Mouse (Mus musculus) stomach, embryonic 16.5 days (tissue): ENCODE measurements around the gene Rnf113a1. TPM values are rescaled to one million over a fixed set of nuclear protein-coding genes. Genes with fewer than 3 reads are reported as not detected.
"Not testable (repeated sequence)": the region's sequence is repeated elsewhere in the genome, so short reads cannot be mapped to it uniquely, and the experiment has no call there.

ENCODE experiments used
- ATAC-seq: fragments of 200-750 bp; cut with Nextera tagmentation; 2 replicates; pipeline ENCODE4 v1.8.0; 2017; ENCODE audit warnings: moderate number of reproducible peaks, moderate TSS enrichment; ENCODE audit not compliant: insufficient read depth, low FRiP score
- H3K27ac ChIP-seq: fragments of 300-500 bp; sonication (generic); 2 replicates; pipeline ENCODE4 v1.5.1; 2014; ENCODE audit warnings: low read length
- H3K27me3 ChIP-seq: fragments of 300-500 bp; sonication (generic); 2 replicates; pipeline ENCODE4 v1.6.1; 2014; ENCODE audit warnings: low read length, control low read depth, mixed read lengths; ENCODE audit not compliant: control insufficient read depth, insufficient read depth
- H3K36me3 ChIP-seq: fragments of 300-500 bp; sonication (generic); 2 replicates; pipeline ENCODE4 v1.6.1; 2014; ENCODE audit warnings: low read length; ENCODE audit not compliant: control insufficient read depth, insufficient read depth
- H3K4me1 ChIP-seq: fragments of 300-500 bp; sonication (generic); 2 replicates; pipeline ENCODE4 v1.6.1; 2014; ENCODE audit warnings: low read length, control low read depth, mixed read lengths; ENCODE audit not compliant: control insufficient read depth, insufficient read depth
- H3K4me2 ChIP-seq: fragments of 300-500 bp; sonication (generic); 2 replicates; pipeline ENCODE4 v1.6.1; 2014; ENCODE audit warnings: low read depth, low read length, mixed read lengths
- H3K4me3 ChIP-seq: fragments of 300-500 bp; sonication (generic); replicated peaks from 2 replicates; pipeline ENCODE4 v1.5.1; 2014; ENCODE audit warnings: mild to moderate bottlenecking, low read length
- H3K9ac ChIP-seq: fragments of 300-500 bp; sonication (generic); 2 replicates; pipeline ENCODE4 v1.6.1; 2014; ENCODE audit warnings: low read length
- H3K9me3 ChIP-seq: fragments of 300-500 bp; sonication (generic); replicated peaks from 2 replicates; pipeline ENCODE4 v1.6.1; 2016; ENCODE audit warnings: low read length, control low read depth; ENCODE audit not compliant: control insufficient read depth
- WGBS: fragments of 180-500 bp; shearing (Covaris S2); extraction: QIAGEN DNeasy Blood & Tissue Kit; methylation state at CpG from one replicate; pipeline ENCODE4 v1.1.7; 2014; 5-methylcytosine and 5-hydroxymethylcytosine counted together
- polyA plus RNA-seq: library from polyadenylated mRNA; unstranded; fragments of >200 nt; fragmentation: Nextera tagmentation; extraction: Ambion mirVana; gene quantifications from 2 replicates; pipeline ENCODE4 v1.2.1, GENCODE M21; 2015

Gene Rnf113a1
- polyA plus RNA-seq = 9.1 and 10.1 TPM in 2 replicates

DNA sequence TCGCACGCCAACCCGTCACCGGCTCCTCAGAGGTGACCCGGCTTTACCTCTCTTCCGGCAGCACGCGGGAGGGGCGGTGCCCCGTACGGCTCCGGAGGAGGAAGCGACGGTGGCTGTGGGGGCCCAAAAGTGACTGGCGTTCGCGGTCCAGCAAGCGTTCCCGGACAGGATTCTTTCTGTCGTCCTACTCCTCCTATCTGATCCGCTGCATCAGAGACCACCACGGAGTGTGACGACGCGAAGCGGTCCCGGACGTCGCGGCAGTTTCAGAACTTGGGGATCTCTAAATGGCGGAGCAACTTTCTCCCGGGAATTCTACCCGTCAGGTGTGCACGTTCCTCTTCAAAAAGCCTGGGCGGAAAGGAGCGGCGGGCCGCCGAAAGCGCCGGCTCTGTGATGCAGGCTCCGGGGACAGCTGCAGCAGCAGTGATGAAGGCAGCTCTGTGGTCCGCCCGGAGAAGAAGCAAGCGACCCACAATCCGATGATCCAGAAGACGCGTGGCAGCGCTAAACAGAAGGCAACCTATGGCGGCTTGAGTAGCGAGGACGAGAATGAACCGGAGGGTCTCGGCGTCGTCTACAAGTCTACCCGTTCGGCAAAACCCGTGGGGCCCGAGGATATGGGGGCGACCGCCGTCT lies at the start of gene Rnf113a1, which contains the start of gene Ndufa1:
Gene Rnf113a1, plus strand, starts transcription at position 141 of the 639 bp plus-strand sequence.
Gene Ndufa1, minus strand, starts transcription at position 59 of the 639 bp plus-strand sequence.
- ATAC-seq = peak; percentile 90
- peak within 1 kb of the TSS; percentile 62 for H3K4me3 ChIP-seq
- no peaks in the 10 kb centered on the region for H3K36me3 ChIP-seq
- H3K9me3 ChIP-seq = no peaks in the 10 kb centered on the region
- 16% methylated on average over 63 of the region's 63 CpGs for WGBS
- H3K9ac ChIP-seq = peak within 1 kb of the TSS; percentile 71
- peak within 1 kb of the TSS; percentile 13 for H3K27ac ChIP-seq
- H3K4me2 ChIP-seq = peak within 1 kb of the TSS; percentile 62
- no peaks in the 10 kb centered on the region for H3K4me1 ChIP-seq
- H3K27me3 ChIP-seq = no peaks in the 10 kb centered on the region

- H3K4me3 ChIP-seq = no peak overlapping the region
- H3K9ac ChIP-seq = no peak overlapping the region
- ATAC-seq = no peak
- H3K36me3 ChIP-seq = no peaks in the 10 kb centered on the region
- no peaks in the 10 kb centered on the region for H3K9me3 ChIP-seq
- H3K4me2 ChIP-seq = no peak overlapping the region
- no peaks in the 10 kb centered on the region for H3K4me1 ChIP-seq
- WGBS = 85% methylated on average over 3 of the region's 3 CpGs
- no peaks in the 10 kb centered on the region for H3K27me3 ChIP-seq
- H3K27ac ChIP-seq = no peak overlapping the region
Observed at GRCm38 (mm10) chrX:37141732-37142131, 49.3 kb upstream of the Rnf113a1 start.

- H3K27ac ChIP-seq, H3K4me3 ChIP-seq, H3K4me1 ChIP-seq, H3K4me2 ChIP-seq, ATAC-seq, H3K27me3 ChIP-seq, H3K36me3 ChIP-seq, H3K9me3 ChIP-seq, H3K9ac ChIP-seq: not testable (repeated sequence)
- 83% methylated on average over 2 of the region's 4 CpGs for WGBS
Observed at GRCm38 (mm10) chrX:37144498-37144897, 46.5 kb upstream of the Rnf113a1 start.

DNA sequence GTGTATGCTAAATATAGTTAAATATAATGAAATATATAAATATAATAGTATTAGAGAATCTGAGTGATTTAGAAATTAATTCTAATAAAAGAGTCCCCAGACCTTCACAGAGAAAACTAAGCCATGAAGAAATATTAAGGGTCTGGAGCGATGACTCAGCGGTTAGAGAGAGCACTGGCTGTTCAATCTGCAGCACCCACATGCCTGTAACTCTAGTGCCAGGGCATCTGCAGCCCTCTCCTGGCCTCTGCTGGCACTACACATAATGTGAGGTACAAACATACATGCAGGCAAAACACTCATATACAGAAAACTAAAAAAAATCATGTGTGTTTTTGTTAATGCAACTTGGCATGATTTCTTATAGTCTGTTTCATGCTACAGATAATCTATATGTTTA lies 46.1 kb upstream of the Rnf113a1 start:
- no peaks in the 10 kb centered on the region for H3K36me3 ChIP-seq
- H3K4me2 ChIP-seq = no peak overlapping the region
- H3K9me3 ChIP-seq = no peaks in the 10 kb centered on the region
- H3K4me1 ChIP-seq = no peaks in the 10 kb centered on the region
- H3K27ac ChIP-seq = no peak overlapping the region
- no peak overlapping the region for H3K9ac ChIP-seq
- ATAC-seq = no peak
- no peaks in the 10 kb centered on the region for H3K27me3 ChIP-seq
- no peak overlapping the region for H3K4me3 ChIP-seq
- 91% methylated on average over 2 of the region's 2 CpGs for WGBS

GRCm38 (mm10) chrX:37157839-37158238 lies 33.2 kb upstream of the Rnf113a1 start:
- no peaks in the 10 kb centered on the region for H3K4me1 ChIP-seq
- no peaks in the 10 kb centered on the region for H3K27me3 ChIP-seq
- no peak overlapping the region for H3K9ac ChIP-seq
- H3K27ac ChIP-seq = no peak overlapping the region
- ATAC-seq = no peak
- WGBS = 55% methylated on average over 4 of the region's 4 CpGs
- no peaks in the 10 kb centered on the region for H3K9me3 ChIP-seq
- H3K4me3 ChIP-seq = no peak overlapping the region
- H3K36me3 ChIP-seq = no peaks in the 10 kb centered on the region
- H3K4me2 ChIP-seq = no peak overlapping the region

- Histone ChIP-seq H3K9ac (no peak overlapping the region), H3K4me1 (no peaks in the 10 kb centered on the region), H3K36me3 (no peaks in the 10 kb centered on the region), H3K4me2 (no peak overlapping the region), H3K27me3 (no peaks in the 10 kb centered on the region), H3K27ac (no peak overlapping the region), H3K4me3 (no peak overlapping the region), H3K9me3 (no peaks in the 10 kb centered on the region)
- no peak for ATAC-seq
- 76% methylated on average over 10 of the region's 10 CpGs for WGBS
Observed at GRCm38 (mm10) chrX:37161169-37161568, 29.9 kb upstream of the Rnf113a1 start.

- no peaks in the 10 kb centered on the region for H3K27me3 ChIP-seq
- H3K36me3 ChIP-seq = no peaks in the 10 kb centered on the region
- H3K4me1 ChIP-seq = no peaks in the 10 kb centered on the region
- H3K4me3 ChIP-seq = no peak overlapping the region
- WGBS = 75% methylated on average over 18 of the region's 18 CpGs
- no peaks in the 10 kb centered on the region for H3K9me3 ChIP-seq
- H3K27ac ChIP-seq = no peak overlapping the region
- ATAC-seq = no peak
- H3K9ac ChIP-seq = no peak overlapping the region
- H3K4me2 ChIP-seq = no peak overlapping the region
Observed at GRCm38 (mm10) chrX:37163115-37163514, 27.9 kb upstream of the Rnf113a1 start.

DNA sequence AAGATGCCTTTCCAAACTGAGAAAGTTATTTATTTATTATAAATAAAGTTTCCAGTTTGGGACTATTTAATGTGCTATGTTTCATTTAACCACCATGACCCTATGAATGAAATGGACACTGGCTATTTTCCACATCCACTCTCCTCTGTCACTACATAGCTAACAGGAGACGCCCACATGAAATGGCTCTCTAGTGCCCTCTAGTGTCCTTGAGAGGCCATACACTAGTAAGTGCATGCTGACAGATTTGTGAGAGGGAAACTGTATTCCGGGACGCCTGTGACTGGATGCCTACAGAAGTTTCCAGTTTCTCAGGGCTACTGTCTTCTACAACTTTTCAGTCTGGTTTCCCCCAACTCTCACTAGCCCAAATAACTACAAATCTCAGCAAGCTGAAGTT lies 24.0 kb upstream of the Rnf113a1 start:
- no peak overlapping the region for H3K4me3 ChIP-seq
- H3K9ac ChIP-seq = no peak overlapping the region
- H3K27ac ChIP-seq = no peak overlapping the region
- ATAC-seq = no peak
- H3K4me1 ChIP-seq = no peaks in the 10 kb centered on the region
- H3K27me3 ChIP-seq = no peaks in the 10 kb centered on the region
- WGBS = 31% methylated on average over 3 of the region's 3 CpGs
- no peaks in the 10 kb centered on the region for H3K36me3 ChIP-seq
- no peak overlapping the region for H3K4me2 ChIP-seq
- H3K9me3 ChIP-seq = no peaks in the 10 kb centered on the region

GRCm38 (mm10) chrX:37168742-37169141 lies 22.3 kb upstream of the Rnf113a1 start, which contains the start of gene Akap14:
Akap14 (minus strand) TSS chrX:37168842.
- ATAC-seq = no peak
- H3K27me3 ChIP-seq = no peaks in the 10 kb centered on the region
- no peaks in the 10 kb centered on the region for H3K4me1 ChIP-seq
- no peak within 1 kb of the TSS for H3K4me3 ChIP-seq
- H3K36me3 ChIP-seq = no peaks in the 10 kb centered on the region
- no peaks in the 10 kb centered on the region for H3K9me3 ChIP-seq
- WGBS = 53% methylated on average over 5 of the region's 5 CpGs
- H3K9ac ChIP-seq = no peak within 1 kb of the TSS
- no peak within 1 kb of the TSS for H3K4me2 ChIP-seq
- no peak within 1 kb of the TSS for H3K27ac ChIP-seq
